Mouse (Mus musculus): ENCODE data around the gene Rnf26. TPM values are rescaled to one million over a fixed set of nuclear protein-coding genes. Genes with fewer than 3 reads are reported as not detected.

Gene Rnf26
- 10 to 100 TPM; 42.5 to 45.8 TPM for total RNA-seq (2021)
- long read RNA-seq, experiment 1, transcript Rnf26-201 (1 exons, 2,724 nt) = major isoform, 78 of 78 reads
- long read RNA-seq, experiment 1, partial matches to known transcripts = 0 of 78 reads
- long read RNA-seq, experiment 1, other reads (novel, unspliced or antisense) = 0 of 78 reads
- long read RNA-seq, experiment 2, transcript Rnf26-201 (1 exons, 2,724 nt) = major isoform, 119 of 119 reads
- long read RNA-seq, experiment 2, partial matches to known transcripts = 0 of 119 reads
- long read RNA-seq, experiment 2, other reads (novel, unspliced or antisense) = 0 of 119 reads

- DNase-seq (ENCODE audit: low spot score in 2 of 2) = peak; percentile 87 to 91
Measured at GRCm38 (mm10) chr9:44113105-44113789, at the start of gene Rnf26, which contains the start of gene Gm49380. Gene Rnf26, minus strand, starts transcription at chr9:44113517. Gene Gm49380, minus strand, starts transcription at chr9:44113500.

GRCm38 (mm10) chr9:44159886-44160285 is 46.6 kb upstream of the Rnf26 start:
- no peak for DNase-seq (ENCODE audit: low spot score in 2 of 2)

- no peak for DNase-seq (ENCODE audit: low spot score in 2 of 2)
Measured at GRCm38 (mm10) chr9:44147290-44147689, 34.0 kb upstream of the Rnf26 start.

- DNase-seq (ENCODE audit: low spot score in 2 of 2) = no peak
Measured at GRCm38 (mm10) chr9:44144718-44145060, 31.4 kb upstream of the Rnf26 start.

- DNase-seq (ENCODE audit: low spot score in 2 of 2) = no peak
Measured at GRCm38 (mm10) chr9:44144023-44144717, 30.9 kb upstream of the Rnf26 start.

GRCm38 (mm10) chr9:44143421-44143820 is 30.1 kb upstream of the Rnf26 start:
- no peak for DNase-seq (ENCODE audit: low spot score in 2 of 2)

GRCm38 (mm10) chr9:44141951-44142350 is 28.6 kb upstream of the Rnf26 start:
- DNase-seq (ENCODE audit: low spot score in 2 of 2) = no peak

- DNase-seq (ENCODE audit: low spot score in 2 of 2) = no peak
Measured at GRCm38 (mm10) chr9:44137846-44138245, 24.5 kb upstream of the Rnf26 start.

- no peak for DNase-seq (ENCODE audit: low spot score in 2 of 2)
Measured at GRCm38 (mm10) chr9:44135731-44136411, 22.6 kb upstream of the Rnf26 start.

GRCm38 (mm10) chr9:44134851-44135730 is 21.8 kb upstream of the Rnf26 start:
- no peak for DNase-seq (ENCODE audit: low spot score in 2 of 2)

GRCm38 (mm10) chr9:44134101-44134850 is 21.0 kb upstream of the Rnf26 start, which contains the start of gene Mcam:
Gene Mcam, plus strand, starts transcription at chr9:44134469.
- peak in 1 of 2 experiments; percentile 50 for DNase-seq (ENCODE audit: low spot score in 2 of 2)

GRCm38 (mm10) chr9:44133287-44133686 is 20.0 kb upstream of the Rnf26 start:
- no peak for DNase-seq (ENCODE audit: low spot score in 2 of 2)

- DNase-seq (ENCODE audit: low spot score in 2 of 2) = no peak
Measured at GRCm38 (mm10) chr9:44132200-44132599, 18.9 kb upstream of the Rnf26 start.

GRCm38 (mm10) chr9:44131276-44131590 is 17.9 kb upstream of the Rnf26 start:
- no peak for DNase-seq (ENCODE audit: low spot score in 2 of 2)

GRCm38 (mm10) chr9:44130581-44131275 is 17.4 kb upstream of the Rnf26 start:
- DNase-seq (ENCODE audit: low spot score in 2 of 2) = no peak

- DNase-seq (ENCODE audit: low spot score in 2 of 2) = peak in 1 of 2 experiments; percentile 48
Measured at GRCm38 (mm10) chr9:44130034-44130433, 16.7 kb upstream of the Rnf26 start.

- no peak for DNase-seq (ENCODE audit: low spot score in 2 of 2)
Measured at GRCm38 (mm10) chr9:44129633-44130032, 16.3 kb upstream of the Rnf26 start.

- DNase-seq (ENCODE audit: low spot score in 2 of 2) = no peak
Measured at GRCm38 (mm10) chr9:44127351-44127801, 14.1 kb upstream of the Rnf26 start.

GRCm38 (mm10) chr9:44126746-44127145 is 13.4 kb upstream of the Rnf26 start:
- DNase-seq (ENCODE audit: low spot score in 2 of 2) = no peak

All from adrenal gland, postnatal 4 days (tissue).